Mouse (Mus musculus) brain, embryonic 14.5 days (tissue): ENCODE data around the gene Mmp23.

Experiments
- CTCF ChIP-seq: fragments of 200-500 bp; IDR thresholded peaks from 2 replicates; pipeline ENCODE4 v1.5.1; 2012; ENCODE audit warnings: inconsistent platforms, mild to moderate bottlenecking, moderate library complexity, borderline replicate concordance; ENCODE audit not compliant: insufficient read depth, insufficient read length; ENCODE audit errors: extremely low read depth
- POLR2A ChIP-seq: fragments of 200-500 bp; IDR thresholded peaks from 2 replicates; pipeline ENCODE4 v1.6.1; 2012; ENCODE audit warnings: mild to moderate bottlenecking, inconsistent platforms, borderline replicate concordance; ENCODE audit not compliant: poor library complexity, insufficient read depth, insufficient read length, severe bottlenecking; ENCODE audit errors: extremely low read depth

- TF ChIP-seq CTCF (no peak), POLR2A (no peak)
Observed at GRCm38 (mm10) chr4:155653086-155653450, at the start of gene Mmp23.
